Mouse (Mus musculus) adrenal gland, postnatal 36 days (tissue): ENCODE results near the gene Pln. TPM values are rescaled to one million over a fixed set of nuclear protein-coding genes. Genes with fewer than 3 reads are reported as not detected.

ENCODE experiments used
- DNase-seq, 2 experiments: peaks; one replicate each; pipeline ENCODE4 v3.0.0; 2021; ENCODE audit warnings: mixed read lengths in 1 of 2
- total RNA-seq, 2 experiments: library from RNA; stranded (reverse); gene quantifications; 2 replicates each; pipeline ENCODE4 v1.2.3; 2021

Gene Pln
- total RNA-seq, 2 experiments from 2014 or later, result 0.33 TPM

- DNase-seq, result no peak
These were observed 26.8 kb downstream of the Pln start for GRCm38 (mm10) chr10:53364311-53364710.

- no peak for DNase-seq
These were observed 29.8 kb downstream of the Pln start for GRCm38 (mm10) chr10:53367265-53367664.

GRCm38 (mm10) chr10:53373885-53374578 is 36.6 kb downstream of the Pln start:
- no peak for DNase-seq

GRCm38 (mm10) chr10:53377096-53377495 is 39.6 kb downstream of the Pln start:
- peak; percentile 13 to 15 for DNase-seq

GRCm38 (mm10) chr10:53378296-53378695 is 40.8 kb downstream of the Pln start:
- no peak for DNase-seq

GRCm38 (mm10) chr10:53378981-53379708 is 41.7 kb downstream of the Pln start:
- DNase-seq, result no peak

- peak; percentile 92 to 95 for DNase-seq
These were observed 42.2 kb downstream of the Pln start, which contains the start of gene Cep85l for GRCm38 (mm10) chr10:53379709-53380106. Cep85l (minus strand) TSS chr10:53379947.

GRCm38 (mm10) chr10:53382696-53383365 is 45.4 kb downstream of the Pln start:
- DNase-seq, result no peak

GRCm38 (mm10) chr10:53384896-53385295 is 47.4 kb downstream of the Pln start:
- DNase-seq, result no peak

- DNase-seq, result no peak
These were observed 48.0 kb downstream of the Pln start for GRCm38 (mm10) chr10:53385438-53385837.

GRCm38 (mm10) chr10:53388227-53388920 is 50.9 kb downstream of the Pln start:
- peak; percentile 5 to 46 for DNase-seq

GRCm38 (mm10) chr10:53394923-53395629 is 57.6 kb downstream of the Pln start:
- no peak for DNase-seq

Other genes starting within 250 kb of the Pln start
- gene Cep85l, start 42.3 kb downstream of the Pln start, total RNA-seq, result 10 to 100 TPM; 11.7 to 14.6 TPM